24 mouse cellular contexts compared by ENCODE assay signal in genomic region chr19:8431051-8431662, GRCm38 (mm10). TPM values are rescaled to one million over a fixed set of nuclear protein-coding genes. Genes with fewer than 3 reads are reported as not detected.
"Had no signal": no experiment of that assay in that cellular context is flagged by ENCODE, and none has a peak within 500 bp of the region (broad histone marks: within the 10 kb centered on the region; RNA-seq: fewer than 3 reads in every experiment).

No protein-coding gene starts in this region.

- H3K36me3 ChIP-seq: hindbrain, embryonic 15.5 days; limb, embryonic 10.5 days; limb, embryonic 13.5 days; liver, embryonic 15.5 days; midbrain, embryonic 10.5 days; midbrain, embryonic 13.5 days; neural tube, embryonic 13.5 days; stomach, embryonic 15.5 days had no signal

- H3K4me3 ChIP-seq: hindbrain, embryonic 15.5 days; layer of hippocampus, adult 2 months; limb, embryonic 10.5 days; limb, embryonic 13.5 days; liver, embryonic 15.5 days; megakaryocyte, embryonic 14.5 days; midbrain, embryonic 10.5 days; midbrain, embryonic 13.5 days; myocyte; neural tube, embryonic 13.5 days; stomach, embryonic 15.5 days had no signal

- H3K27me3 ChIP-seq: hindbrain, embryonic 15.5 days; limb, embryonic 13.5 days; liver, embryonic 15.5 days; megakaryocyte, embryonic 14.5 days; midbrain, embryonic 13.5 days; neural tube, embryonic 13.5 days; stomach, embryonic 15.5 days had no signal

- H3K9ac ChIP-seq: hindbrain, embryonic 15.5 days; limb, embryonic 13.5 days; liver, embryonic 15.5 days; midbrain, embryonic 13.5 days; neural tube, embryonic 13.5 days; stomach, embryonic 15.5 days had no signal

- ATAC-seq: intestine, postnatal 0 days; midbrain, embryonic 13.5 days; midbrain, embryonic 16.5 days had no signal

- H3K9me3 ChIP-seq: hindbrain, embryonic 15.5 days; limb, embryonic 10.5 days; limb, embryonic 13.5 days; liver, embryonic 15.5 days; neural tube, embryonic 13.5 days; stomach, embryonic 15.5 days had no signal

- H3K27ac ChIP-seq: hindbrain, embryonic 15.5 days; layer of hippocampus, adult 2 months; limb, embryonic 10.5 days; limb, embryonic 13.5 days; liver, embryonic 15.5 days; midbrain, embryonic 10.5 days; midbrain, embryonic 13.5 days; neural tube, embryonic 13.5 days; stomach, embryonic 15.5 days had no signal

- H3K4me1 ChIP-seq: hindbrain, embryonic 15.5 days; limb, embryonic 10.5 days; limb, embryonic 13.5 days; liver, embryonic 15.5 days; megakaryocyte, embryonic 14.5 days; midbrain, embryonic 10.5 days; midbrain, embryonic 13.5 days; neural tube, embryonic 13.5 days; stomach, embryonic 15.5 days had no signal

- H3K4me2 ChIP-seq: hindbrain, embryonic 15.5 days; limb, embryonic 13.5 days; liver, embryonic 11.5 days; liver, embryonic 15.5 days; midbrain, embryonic 13.5 days; neural tube, embryonic 13.5 days; stomach, embryonic 15.5 days had no signal

- DNase-seq: kidney, postnatal 10 days; layer of hippocampus, adult 9-11 months; lung, postnatal 14 days; retina, postnatal 1 day; right cerebral cortex, postnatal 25 days; spleen, adult 18-20 months; thymus, postnatal 25 days had no signal

RNA-seq across cellular contexts. Expression of gene Slc22a30, which starts 26.2 kb away (rescaled TPM):
- polyA plus RNA-seq: hindbrain, embryonic 15.5 days; intestine, embryonic 14.5 days; intestine, postnatal 0 days; large intestine, adult 2 months; limb, embryonic 10.5 days; limb, embryonic 13.5 days; liver, embryonic 11.5 days; liver, embryonic 15.5 days; midbrain, embryonic 10.5 days; midbrain, embryonic 13.5 days; midbrain, embryonic 16.5 days; myocyte; neural tube, embryonic 13.5 days; stomach, embryonic 15.5 days; thymus, postnatal 0 days had no signal
